Comparison of ENCODE assay signal across 8 mouse cellular contexts in genomic region chr2:26351358-26352290, GRCm38 (mm10). TPM values are rescaled to one million over a fixed set of nuclear protein-coding genes. Genes with fewer than 3 reads are reported as not detected.
DNase-seq lines count a peak whose midpoint lies in the region; ATAC-seq and TF ChIP-seq lines count a peak whose summit lies in the region.

TSS of gene Dnlz (minus strand) at chr2:26352110.

- peak; percentile 87 for DNase-seq in c-Kit-positive CD71-positive TER-119-positive erythroid progenitor cells, embryonic 14.5 days (ENCODE audit: low spot score)
- peak; percentile 95 to 96 for DNase-seq in heart, postnatal 10 days
- DNase-seq in large intestine, adult 2 months (ENCODE audit: low read depth, low spot score), result peak; percentile 62
- peak; percentile 93 for DNase-seq in liver, postnatal 0 days
- peak; percentile 95 for DNase-seq in testis, postnatal 10 days (ENCODE audit: low spot score)

- H3K9ac ChIP-seq in forebrain, embryonic 13.5 days, result peak within 1 kb of the TSS; percentile 93
- peak within 1 kb of the TSS; percentile 92 for H3K9ac ChIP-seq in liver, postnatal 0 days (replicated peaks)
- H3K9ac ChIP-seq in neural tube, embryonic 14.5 days (replicated peaks; ENCODE audit: low read depth, low read length), result peak within 1 kb of the TSS; percentile 96

- H3K4me2 ChIP-seq in forebrain, embryonic 13.5 days, result peak within 1 kb of the TSS; percentile 96
- peak within 1 kb of the TSS; percentile 97 for H3K4me2 ChIP-seq in liver, postnatal 0 days (ENCODE audit: low read depth, low read length)
- peak within 1 kb of the TSS; percentile 95 for H3K4me2 ChIP-seq in neural tube, embryonic 14.5 days (ENCODE audit: low read depth, low read length)

- H3K36me3 ChIP-seq in E14TG2a.4 (ENCODE audit: insufficient read depth, low read length), result peaks cover 22% of the 10 kb centered on the region
- H3K36me3 ChIP-seq in forebrain, embryonic 13.5 days (ENCODE audit: poor library complexity, severe bottlenecking), result peaks cover 38% of the 10 kb centered on the region
- peaks cover 4% of the 10 kb centered on the region for H3K36me3 ChIP-seq in liver, postnatal 0 days (replicated peaks; ENCODE audit: insufficient read depth, low read length)
- H3K36me3 ChIP-seq in neural tube, embryonic 14.5 days (ENCODE audit: control insufficient read depth, insufficient read depth, low read length), result peaks cover 19% of the 10 kb centered on the region; the same call in 1 of the 2 replicates

- intact Hi-C loops in heart, postnatal 10 days (cut with DNase I), result loop anchor here (1.0 to 5.0 kb wide), 4 partner anchors 26 to 57 kb away; partner anchors contain the start of genes Gpsm1 and Inpp5e

- WGBS in forebrain, embryonic 13.5 days, result 2% methylated on average over 62 of the region's 62 CpGs
- under 1% methylated on average over 62 of the region's 62 CpGs for WGBS in large intestine, adult 2 months
- WGBS in liver, postnatal 0 days (ENCODE audit: insufficient replicate concordance), result 1% methylated on average over 62 of the region's 62 CpGs
- WGBS in neural tube, embryonic 14.5 days, result 2% methylated on average over 62 of the region's 62 CpGs

- H3K27me3 ChIP-seq in E14TG2a.4 (ENCODE audit: insufficient read depth, low read length), result peaks cover 8% of the 10 kb centered on the region; the same call in 1 of the 2 replicates
- no peaks in the 10 kb centered on the region for H3K27me3 ChIP-seq in forebrain, embryonic 13.5 days
- no peaks in the 10 kb centered on the region for H3K27me3 ChIP-seq in liver, postnatal 0 days (ENCODE audit: insufficient read depth, low read length)
- H3K27me3 ChIP-seq in neural tube, embryonic 14.5 days (ENCODE audit: control insufficient read depth, insufficient read depth, low read length), result no peaks in the 10 kb centered on the region

- no peaks in the 10 kb centered on the region for H3K9me3 ChIP-seq in E14TG2a.4 (ENCODE audit: low read length)
- no peaks in the 10 kb centered on the region for H3K9me3 ChIP-seq in forebrain, embryonic 13.5 days (replicated peaks)
- H3K9me3 ChIP-seq in liver, postnatal 0 days (ENCODE audit: low read length), result no peaks in the 10 kb centered on the region
- H3K9me3 ChIP-seq in neural tube, embryonic 14.5 days (ENCODE audit: control insufficient read depth, low read length), result no peaks in the 10 kb centered on the region

- H3K4me1 ChIP-seq in E14TG2a.4 (replicated peaks; ENCODE audit: low read depth, low read length), result peaks cover 38% of the 10 kb centered on the region
- peaks cover 26% of the 10 kb centered on the region for H3K4me1 ChIP-seq in forebrain, embryonic 13.5 days
- H3K4me1 ChIP-seq in liver, postnatal 0 days (ENCODE audit: insufficient read depth), result peaks cover 16% of the 10 kb centered on the region
- peaks cover 22% of the 10 kb centered on the region for H3K4me1 ChIP-seq in neural tube, embryonic 14.5 days (ENCODE audit: control insufficient read depth, insufficient read depth, low read length)

- H3K27ac ChIP-seq in forebrain, embryonic 13.5 days, result peak within 1 kb of the TSS; percentile 84
- H3K27ac ChIP-seq in liver, postnatal 0 days (ENCODE audit: low read depth), result peak within 1 kb of the TSS; percentile 85
- peak within 1 kb of the TSS; percentile 84 for H3K27ac ChIP-seq in neural tube, embryonic 14.5 days (ENCODE audit: low read depth, low read length)

- peak within 1 kb of the TSS; percentile 88 for H3K4me3 ChIP-seq in E14TG2a.4 (replicated peaks; ENCODE audit: low read length)
- peak within 1 kb of the TSS; percentile 85 for H3K4me3 ChIP-seq in forebrain, embryonic 13.5 days
- H3K4me3 ChIP-seq in liver, postnatal 0 days (ENCODE audit: low read depth, low read length), result peak within 1 kb of the TSS; percentile 78
- H3K4me3 ChIP-seq in neural tube, embryonic 14.5 days (ENCODE audit: low read depth, low read length), result peak within 1 kb of the TSS; percentile 76

- peak; percentile 30 for TF ChIP-seq CTCF in E14TG2a.4 (conservative IDR thresholded peaks at IDR 0.05; ENCODE audit: low read length)
- TF ChIP-seq CTCF in liver, postnatal 0 days (IDR thresholded peaks at IDR 0.05; ENCODE audit: low read depth), result peak; percentile 82

- ATAC-seq in forebrain, embryonic 13.5 days, result peak; percentile 84
- peak; percentile 90 for ATAC-seq in liver, postnatal 0 days
- ATAC-seq in neural tube, embryonic 14.5 days (ENCODE audit: low read depth), result peak; percentile 83

- no peak; the same call in 1 of the 2 replicates for TF ChIP-seq EP300 in liver, postnatal 0 days (IDR thresholded peaks at IDR 0.05; ENCODE audit: low read depth)

RNA-seq across cellular contexts. Expression of gene Dnlz, which starts in this region (rescaled TPM):
- polyA plus RNA-seq in forebrain, embryonic 13.5 days (2015; fragmentation: Nextera tagmentation; extraction: Ambion mirVana), result 31.1 and 32.2 TPM in 2 replicates
- 10 to 100 TPM; 14.8 to 16.3 TPM for total RNA-seq in heart, postnatal 10 days (2021)
- polyA plus RNA-seq in large intestine, adult 2 months (2012; rRNA removed), result 21.5 and 24.6 TPM in 2 replicates
- polyA plus RNA-seq in liver, postnatal 0 days (2015; fragmentation: Nextera tagmentation; extraction: Ambion mirVana), result 7.5 and 7.9 TPM in 2 replicates
- polyA plus RNA-seq in neural tube, embryonic 14.5 days (2014; fragmentation: Nextera tagmentation; extraction: Ambion mirVana), result 26.6 and 31.0 TPM in 2 replicates

Comparison
In these comparisons a context has a peak if more than half of its experiments do, and no peak if none do; other contexts are left out.
1. Peak in every context shown above with its lines: DNase-seq, ATAC-seq, H3K4me3 ChIP-seq and H3K27ac ChIP-seq.